Mouse (Mus musculus): ENCODE results near the gene Glb1.

- TF ChIP-seq CTCF (IDR thresholded peaks at IDR 0.05; ENCODE audit: low read depth) (no peak), EP300 (IDR thresholded peaks at IDR 0.05; ENCODE audit: low read depth) (no peak)
Observed at GRCm38 (mm10) chr9:114442225-114442624, 41.3 kb downstream of the Glb1 start.
